Mouse (Mus musculus): Measurements from ENCODE around the gene Fam184b. TPM values are rescaled to one million over a fixed set of nuclear protein-coding genes. Genes with fewer than 3 reads are reported as not detected.
A peak's percentile ranks its signal among the peaks of the same experiment; 100 is the strongest.

Fam184b gene
- polyA plus RNA-seq, 1 experiment from 2014 or later: 1.9 TPM

GRCm38 (mm10) chr5:45513511-45513910, 125.9 kb downstream of the Fam184b start:
- no peak for ATAC-seq (ENCODE audit: low FRiP score, low TSS enrichment)
- no peak overlapping the region for H3K4me3 ChIP-seq (ENCODE audit: low read length)
- no peak overlapping the region for H3K4me2 ChIP-seq (replicated peaks; ENCODE audit: low read depth, low read length)
- no peak overlapping the region for H3K27ac ChIP-seq (ENCODE audit: low read depth, low read length)
- 86% methylated on average over 2 of the region's 2 CpGs for WGBS
- no peaks in the 10 kb centered on the region for H3K27me3 ChIP-seq (ENCODE audit: control insufficient read depth, insufficient read depth, low read length)
- H3K4me1 ChIP-seq (ENCODE audit: control insufficient read depth, insufficient read depth, low read length): no peaks in the 10 kb centered on the region
- H3K36me3 ChIP-seq (ENCODE audit: control insufficient read depth, insufficient read depth, low read length): peaks cover 47% of the 10 kb centered on the region
- no peaks in the 10 kb centered on the region for H3K9me3 ChIP-seq (ENCODE audit: control insufficient read depth, low read length)
- H3K9ac ChIP-seq (ENCODE audit: low read depth, low read length): no peak overlapping the region

GRCm38 (mm10) chr5:45512908-45513307, 126.5 kb downstream of the Fam184b start:
- no peaks in the 10 kb centered on the region for H3K27me3 ChIP-seq (ENCODE audit: control insufficient read depth, insufficient read depth, low read length)
- WGBS: 88% methylated on average over 6 of the region's 6 CpGs
- peaks cover 50% of the 10 kb centered on the region for H3K36me3 ChIP-seq (ENCODE audit: control insufficient read depth, insufficient read depth, low read length)
- no peak overlapping the region for H3K27ac ChIP-seq (ENCODE audit: low read depth, low read length)
- no peak for ATAC-seq (ENCODE audit: low FRiP score, low TSS enrichment)
- H3K9ac ChIP-seq (ENCODE audit: low read depth, low read length): no peak overlapping the region
- H3K9me3 ChIP-seq (ENCODE audit: control insufficient read depth, low read length): no peaks in the 10 kb centered on the region
- no peaks in the 10 kb centered on the region for H3K4me1 ChIP-seq (ENCODE audit: control insufficient read depth, insufficient read depth, low read length)
- H3K4me3 ChIP-seq (ENCODE audit: low read length): no peak overlapping the region
- H3K4me2 ChIP-seq (replicated peaks; ENCODE audit: low read depth, low read length): no peak overlapping the region

GRCm38 (mm10) chr5:45510071-45510470, 129.3 kb downstream of the Fam184b start:
- H3K36me3 ChIP-seq (ENCODE audit: control insufficient read depth, insufficient read depth, low read length): peaks cover 77% of the 10 kb centered on the region
- WGBS: 78% methylated on average over 7 of the region's 7 CpGs
- no peak for ATAC-seq (ENCODE audit: low FRiP score, low TSS enrichment)
- H3K9me3 ChIP-seq (ENCODE audit: control insufficient read depth, low read length): no peaks in the 10 kb centered on the region
- H3K27me3 ChIP-seq (ENCODE audit: control insufficient read depth, insufficient read depth, low read length): no peaks in the 10 kb centered on the region
- H3K4me3 ChIP-seq (ENCODE audit: low read length): no peak overlapping the region
- H3K4me1 ChIP-seq (ENCODE audit: control insufficient read depth, insufficient read depth, low read length): no peaks in the 10 kb centered on the region
- H3K4me2 ChIP-seq (replicated peaks; ENCODE audit: low read depth, low read length): no peak overlapping the region
- no peak overlapping the region for H3K27ac ChIP-seq (ENCODE audit: low read depth, low read length)
- no peak overlapping the region for H3K9ac ChIP-seq (ENCODE audit: low read depth, low read length)

- ATAC-seq (ENCODE audit: low FRiP score, low TSS enrichment): no peak
- Histone ChIP-seq H3K27me3 (ENCODE audit: control insufficient read depth, insufficient read depth, low read length) (no peaks in the 10 kb centered on the region), H3K9me3 (ENCODE audit: control insufficient read depth, low read length) (no peaks in the 10 kb centered on the region), H3K9ac (ENCODE audit: low read depth, low read length) (no peak overlapping the region), H3K4me2 (replicated peaks; ENCODE audit: low read depth, low read length) (no peak overlapping the region), H3K4me3 (ENCODE audit: low read length) (no peak overlapping the region), H3K27ac (ENCODE audit: low read depth, low read length) (no peak overlapping the region), H3K4me1 (ENCODE audit: control insufficient read depth, insufficient read depth, low read length) (peaks cover 14% of the 10 kb centered on the region), H3K36me3 (ENCODE audit: control insufficient read depth, insufficient read depth, low read length) (peaks cover 58% of the 10 kb centered on the region)
- 91% methylated on average over 5 of the region's 5 CpGs for WGBS
Measured at GRCm38 (mm10) chr5:45497564-45497963, 141.8 kb downstream of the Fam184b start.

- H3K27me3 ChIP-seq (ENCODE audit: control insufficient read depth, insufficient read depth, low read length): no peaks in the 10 kb centered on the region
- WGBS: 84% methylated on average over 12 of the region's 12 CpGs
- H3K27ac ChIP-seq (ENCODE audit: low read depth, low read length): no peak overlapping the region
- H3K4me1 ChIP-seq (ENCODE audit: control insufficient read depth, insufficient read depth, low read length): peaks cover 14% of the 10 kb centered on the region
- H3K4me2 ChIP-seq (replicated peaks; ENCODE audit: low read depth, low read length): no peak overlapping the region
- no peak overlapping the region for H3K9ac ChIP-seq (ENCODE audit: low read depth, low read length)
- H3K9me3 ChIP-seq (ENCODE audit: control insufficient read depth, low read length): no peaks in the 10 kb centered on the region
- ATAC-seq (ENCODE audit: low FRiP score, low TSS enrichment): no peak
- H3K36me3 ChIP-seq (ENCODE audit: control insufficient read depth, insufficient read depth, low read length): peaks cover 54% of the 10 kb centered on the region
- no peak overlapping the region for H3K4me3 ChIP-seq (ENCODE audit: low read length)
Measured at GRCm38 (mm10) chr5:45496930-45497550, 142.4 kb downstream of the Fam184b start.

- Histone ChIP-seq H3K36me3 (ENCODE audit: control insufficient read depth, insufficient read depth, low read length) (peaks cover 49% of the 10 kb centered on the region), H3K27me3 (ENCODE audit: control insufficient read depth, insufficient read depth, low read length) (no peaks in the 10 kb centered on the region), H3K27ac (ENCODE audit: low read depth, low read length) (no peak overlapping the region), H3K9ac (ENCODE audit: low read depth, low read length) (no peak overlapping the region), H3K4me3 (ENCODE audit: low read length) (no peak overlapping the region), H3K4me2 (replicated peaks; ENCODE audit: low read depth, low read length) (no peak overlapping the region), H3K4me1 (ENCODE audit: control insufficient read depth, insufficient read depth, low read length) (peaks cover 14% of the 10 kb centered on the region), H3K9me3 (ENCODE audit: control insufficient read depth, low read length) (no peaks in the 10 kb centered on the region)
- WGBS: 89% methylated on average over 4 of the region's 4 CpGs
- no peak for ATAC-seq (ENCODE audit: low FRiP score, low TSS enrichment)
Measured at GRCm38 (mm10) chr5:45496479-45496878, 142.9 kb downstream of the Fam184b start.

GRCm38 (mm10) chr5:45496042-45496441, 143.4 kb downstream of the Fam184b start:
- H3K4me1 ChIP-seq (ENCODE audit: control insufficient read depth, insufficient read depth, low read length): peaks cover 14% of the 10 kb centered on the region
- no peak for ATAC-seq (ENCODE audit: low FRiP score, low TSS enrichment)
- H3K36me3 ChIP-seq (ENCODE audit: control insufficient read depth, insufficient read depth, low read length): peaks cover 46% of the 10 kb centered on the region

GRCm38 (mm10) chr5:45495429-45495975, 143.9 kb downstream of the Fam184b start:
- H3K27ac ChIP-seq (ENCODE audit: low read depth, low read length): no peak overlapping the region
- peaks cover 14% of the 10 kb centered on the region for H3K4me1 ChIP-seq (ENCODE audit: control insufficient read depth, insufficient read depth, low read length)
- no peak overlapping the region for H3K4me3 ChIP-seq (ENCODE audit: low read length)
- no peak overlapping the region for H3K9ac ChIP-seq (ENCODE audit: low read depth, low read length)
- peaks cover 41% of the 10 kb centered on the region for H3K36me3 ChIP-seq (ENCODE audit: control insufficient read depth, insufficient read depth, low read length)
- no peak for ATAC-seq (ENCODE audit: low FRiP score, low TSS enrichment)
- H3K27me3 ChIP-seq (ENCODE audit: control insufficient read depth, insufficient read depth, low read length): no peaks in the 10 kb centered on the region
- H3K9me3 ChIP-seq (ENCODE audit: control insufficient read depth, low read length): no peaks in the 10 kb centered on the region
- 89% methylated on average over 3 of the region's 3 CpGs for WGBS
- H3K4me2 ChIP-seq (replicated peaks; ENCODE audit: low read depth, low read length): no peak overlapping the region

More at GRCm38 (mm10) chr5:45496042-45496441, 143.4 kb downstream of the Fam184b start:
- Histone ChIP-seq H3K27me3 (ENCODE audit: control insufficient read depth, insufficient read depth, low read length) (no peaks in the 10 kb centered on the region), H3K9me3 (ENCODE audit: control insufficient read depth, low read length) (no peaks in the 10 kb centered on the region), H3K4me3 (ENCODE audit: low read length) (no peak overlapping the region), H3K27ac (ENCODE audit: low read depth, low read length) (no peak overlapping the region), H3K4me2 (replicated peaks; ENCODE audit: low read depth, low read length) (no peak overlapping the region), H3K9ac (ENCODE audit: low read depth, low read length) (no peak overlapping the region)

GRCm38 (mm10) chr5:45494093-45494755, 145.2 kb downstream of the Fam184b start:
- Histone ChIP-seq H3K4me1 (ENCODE audit: control insufficient read depth, insufficient read depth, low read length) (peaks cover 14% of the 10 kb centered on the region), H3K4me3 (ENCODE audit: low read length) (peak overlapping the region; percentile 66), H3K9ac (ENCODE audit: low read depth, low read length) (peak overlapping the region; percentile 67; the same call in 1 of the 2 replicates), H3K9me3 (ENCODE audit: control insufficient read depth, low read length) (no peaks in the 10 kb centered on the region), H3K27ac (ENCODE audit: low read depth, low read length) (no peak overlapping the region), H3K27me3 (ENCODE audit: control insufficient read depth, insufficient read depth, low read length) (no peaks in the 10 kb centered on the region), H3K36me3 (ENCODE audit: control insufficient read depth, insufficient read depth, low read length) (peaks cover 33% of the 10 kb centered on the region), H3K4me2 (replicated peaks; ENCODE audit: low read depth, low read length) (peak overlapping the region; percentile 74)
- 37% methylated on average over 9 of the region's 9 CpGs for WGBS
- no peak for ATAC-seq (ENCODE audit: low FRiP score, low TSS enrichment)
